Mouse (Mus musculus) left cerebral cortex, postnatal 10 days (tissue): ENCODE measurements around the gene Tmem164. TPM values are rescaled to one million over a fixed set of nuclear protein-coding genes. Genes with fewer than 3 reads are reported as not detected.
A peak's percentile ranks its signal among the peaks of the same experiment; 100 is the strongest.

Experiments used
- DNase-seq, 2 experiments: peaks; one replicate each; pipeline ENCODE4 v3.0.0; 2021 to 2022; ENCODE audit warnings: low spot score in 2 of 2, mixed read lengths in 1 of 2; ENCODE audit errors: extremely low spot score in 1 of 2
- intact Hi-C: fragments of 180-260 bp; cut with DNase I; formaldehyde crosslinking; loops from one replicate; pipeline ENCODE4 v1.15.1; 2025
- microRNA-seq: library from miRNA; unstranded; fragments of <30 nt; microRNA quantifications from one replicate; pipeline ENCODE4 v1.2.0, GENCODE M21; 2022
- total RNA-seq, 2 experiments: library from RNA; stranded (reverse); gene quantifications; 2 replicates each; pipeline ENCODE4 v1.2.3; 2021

Gene Tmem164
- total RNA-seq, 2 experiments from 2014 or later = 38.1 to 41.1 TPM

GRCm38 (mm10) chrX:142839411-142839810 lies 158.2 kb downstream of the Tmem164 start:
- DNase-seq = no peak
- intact Hi-C loops = no loop called here

DNA sequence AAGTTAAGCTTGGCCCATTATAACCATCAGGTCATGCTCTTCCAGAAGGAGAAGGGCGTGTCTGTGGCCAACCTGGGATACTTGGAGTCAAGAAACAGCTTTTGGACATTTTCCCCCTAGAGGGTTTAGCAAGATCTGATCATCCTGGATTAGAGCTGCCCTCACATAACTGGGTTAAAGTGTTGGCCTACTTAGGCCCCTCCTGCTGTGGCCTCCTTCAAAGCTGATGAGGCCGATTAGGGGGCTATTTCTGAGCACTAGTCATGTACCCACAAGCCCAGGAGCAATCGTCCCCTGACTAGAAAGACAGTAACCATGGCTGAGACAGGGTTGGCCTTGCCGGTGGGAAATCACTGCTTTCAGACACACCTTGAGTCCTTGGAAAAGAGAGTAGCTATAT lies 160.7 kb downstream of the Tmem164 start:
- DNase-seq = no peak
- intact Hi-C loops = no loop called here

GRCm38 (mm10) chrX:142846266-142846665 lies 165.1 kb downstream of the Tmem164 start:
- no peak for DNase-seq
- intact Hi-C loops = no loop called here

GRCm38 (mm10) chrX:142848032-142848431 lies 166.8 kb downstream of the Tmem164 start:
- intact Hi-C loops = no loop called here
- no peak for DNase-seq

DNA sequence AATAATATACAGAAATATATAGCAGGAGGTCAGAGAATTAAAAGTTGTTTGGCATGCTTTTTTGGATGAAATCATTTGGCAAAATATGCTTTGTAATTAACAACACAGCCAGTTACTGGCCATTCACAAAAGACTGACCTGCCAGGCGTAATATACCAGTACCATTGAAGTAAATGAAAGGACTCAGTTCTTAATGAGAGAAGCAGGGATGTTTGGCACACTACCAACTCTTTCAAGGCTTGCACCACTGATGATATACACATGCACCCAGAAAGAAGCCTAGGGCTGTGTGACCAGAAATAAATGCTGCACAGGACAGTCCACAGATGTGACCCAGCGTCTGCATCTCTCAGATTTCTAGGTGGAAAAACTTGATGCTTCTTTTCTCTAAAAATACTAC lies 188.6 kb downstream of the Tmem164 start:
- intact Hi-C loops = no loop called here
- no peak for DNase-seq

- no peak for DNase-seq
- intact Hi-C loops = no loop called here
These were observed 201.0 kb downstream of the Tmem164 start for GRCm38 (mm10) chrX:142882255-142882654.

DNA sequence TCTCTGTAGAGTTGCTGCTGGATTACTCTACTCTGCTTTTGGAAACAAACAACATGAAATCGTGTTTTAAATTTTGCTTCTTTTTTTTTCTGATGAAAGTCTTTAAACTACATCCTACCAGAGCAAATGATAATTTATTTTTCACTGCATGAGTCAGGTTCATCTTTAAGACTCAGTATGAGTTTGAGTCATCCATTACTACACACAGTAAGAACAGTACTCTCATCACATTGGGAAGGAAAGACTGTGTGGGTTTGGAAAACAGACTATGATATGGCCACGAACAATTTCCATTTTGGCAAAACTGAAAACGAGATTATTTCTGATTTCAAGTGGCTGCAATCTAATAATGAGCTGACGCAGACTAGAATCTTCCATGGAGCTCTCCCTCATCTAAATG lies 202.4 kb downstream of the Tmem164 start:
- no peak for DNase-seq
- intact Hi-C loops = no loop called here

DNA sequence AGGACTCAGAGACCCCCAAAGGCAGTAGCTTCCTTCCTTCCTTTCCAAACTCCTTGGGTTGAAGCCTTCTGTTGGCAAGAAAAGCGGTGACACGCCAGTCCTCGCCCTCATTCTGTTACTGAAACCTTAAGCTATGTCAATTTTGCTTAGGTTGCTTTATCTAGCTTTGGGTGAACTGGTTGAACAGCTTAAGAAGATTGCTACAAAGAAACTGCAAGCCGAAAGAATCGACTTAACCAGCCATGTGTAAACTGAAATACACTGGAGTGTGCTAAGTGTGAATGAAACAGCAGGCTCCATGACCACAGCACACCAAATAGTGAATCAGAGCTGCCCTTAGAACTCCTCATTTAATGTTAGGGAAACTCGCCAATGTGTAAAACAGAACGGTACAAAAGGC lies 204.8 kb downstream of the Tmem164 start:
- intact Hi-C loops = no loop called here
- no peak for DNase-seq

Small RNAs within 50 kb of the gene (microRNA-seq; reads per million reads assigned to microRNA genes)
- gene Mir652 = 17,682 reads per million, percentile 97 among the genes with 10 or more reads in this experiment
